Mouse (Mus musculus): Measurements from ENCODE around the gene Zfhx2. TPM values are rescaled to one million over a fixed set of nuclear protein-coding genes. Genes with fewer than 3 reads are reported as not detected.

Gene Zfhx2
- polyA plus RNA-seq, 1 experiment from 2014 or later, result 1.2 TPM

DNA sequence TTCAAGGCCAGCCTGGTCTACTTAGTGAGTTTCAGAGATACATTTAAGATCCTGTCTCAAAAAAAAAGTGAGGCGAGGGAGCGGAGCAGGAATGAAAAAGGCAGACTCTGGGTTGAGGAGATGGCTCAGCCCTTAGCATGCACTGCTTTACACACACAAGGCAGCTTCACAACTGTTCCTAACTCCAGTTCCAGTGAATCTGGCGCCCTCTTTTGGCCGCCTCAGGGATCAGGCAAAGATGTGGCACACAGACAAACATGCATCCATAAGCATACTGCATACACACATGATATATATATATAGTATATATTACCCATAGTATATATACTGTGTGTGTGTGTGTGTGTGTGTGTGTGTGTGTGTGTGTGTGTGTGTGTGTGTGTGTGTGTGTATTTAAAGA, 81.0 kb downstream of the Zfhx2 start:
- H3K9ac ChIP-seq, result no peak overlapping the region
- H3K4me1 ChIP-seq (replicated peaks), result peaks cover 7% of the 10 kb centered on the region
- 57% methylated on average over 4 of the region's 4 CpGs for WGBS (ENCODE audit: insufficient replicate concordance)
- H3K4me3 ChIP-seq (replicated peaks), result no peak overlapping the region
- H3K4me2 ChIP-seq, result no peak overlapping the region
- no peaks in the 10 kb centered on the region for H3K27me3 ChIP-seq
- no peak overlapping the region for H3K27ac ChIP-seq (replicated peaks)
- ATAC-seq (ENCODE audit: insufficient read depth), result no peak
- no peaks in the 10 kb centered on the region for H3K36me3 ChIP-seq (replicated peaks)
- no peaks in the 10 kb centered on the region for H3K9me3 ChIP-seq (replicated peaks)

Other genes with a start within 250 kb of the Zfhx2 start
- 1.6 and 2.6 TPM in 2 replicates for gene Homez, start 221.4 kb downstream of the Zfhx2 start, polyA plus RNA-seq (2015; fragmentation: Nextera tagmentation; extraction: Ambion mirVana)
- gene Ppp1r3e, start 214.8 kb downstream of the Zfhx2 start, polyA plus RNA-seq (2015; fragmentation: Nextera tagmentation; extraction: Ambion mirVana), result 0.33 and 0.63 TPM in 2 replicates
- 0.46 and 0.82 TPM in 2 replicates for gene Bcl2l2, start 208.9 kb downstream of the Zfhx2 start, polyA plus RNA-seq (2015; fragmentation: Nextera tagmentation; extraction: Ambion mirVana)
- gene Gm20521, start 208.9 kb downstream of the Zfhx2 start, polyA plus RNA-seq (2015; fragmentation: Nextera tagmentation; extraction: Ambion mirVana), result not detected in 2 replicates
- gene Pabpn1, start 199.8 kb downstream of the Zfhx2 start, polyA plus RNA-seq (2015; fragmentation: Nextera tagmentation; extraction: Ambion mirVana), result 38.6 and 46.2 TPM in 2 replicates
- gene Slc22a17, start 179.2 kb downstream of the Zfhx2 start, polyA plus RNA-seq (2015; fragmentation: Nextera tagmentation; extraction: Ambion mirVana), result 2.2 TPM in 2 replicates
- gene Efs, start 166.2 kb downstream of the Zfhx2 start, polyA plus RNA-seq (2015; fragmentation: Nextera tagmentation; extraction: Ambion mirVana), result 0.62 and 0.63 TPM in 2 replicates
- gene Il25, start 159.6 kb downstream of the Zfhx2 start, polyA plus RNA-seq (2015; fragmentation: Nextera tagmentation; extraction: Ambion mirVana), result not detected in 2 replicates
- 0.18 TPM in 1 of 2 replicates, not detected in the other for gene Cmtm5, start 156.1 kb downstream of the Zfhx2 start, polyA plus RNA-seq (2015; fragmentation: Nextera tagmentation; extraction: Ambion mirVana)
- 0.68 and 0.69 TPM in 2 replicates for gene Myh6, start 125.4 kb downstream of the Zfhx2 start, polyA plus RNA-seq (2015; fragmentation: Nextera tagmentation; extraction: Ambion mirVana)
- not detected in 2 replicates for gene Gm17428, start 115.4 kb downstream of the Zfhx2 start, polyA plus RNA-seq (2015; fragmentation: Nextera tagmentation; extraction: Ambion mirVana)
- gene Myh7, start 97.7 kb downstream of the Zfhx2 start, polyA plus RNA-seq (2015; fragmentation: Nextera tagmentation; extraction: Ambion mirVana), result 3.6 and 3.8 TPM in 2 replicates
- gene Ngdn, start 76.9 kb downstream of the Zfhx2 start, polyA plus RNA-seq (2015; fragmentation: Nextera tagmentation; extraction: Ambion mirVana), result 34.0 and 34.6 TPM in 2 replicates
- 4.4 and 6.2 TPM in 2 replicates for gene Thtpa, start 2.5 kb upstream of the Zfhx2 start, polyA plus RNA-seq (2015; fragmentation: Nextera tagmentation; extraction: Ambion mirVana)
- gene Ap1g2, start 14.3 kb upstream of the Zfhx2 start, polyA plus RNA-seq (2015; fragmentation: Nextera tagmentation; extraction: Ambion mirVana), result 16.3 and 17.4 TPM in 2 replicates
- 0.02 TPM in 1 of 2 replicates, not detected in the other for gene Jph4, start 24.6 kb upstream of the Zfhx2 start, polyA plus RNA-seq (2015; fragmentation: Nextera tagmentation; extraction: Ambion mirVana)
- not detected in 2 replicates for gene Dhrs2, start 129.7 kb upstream of the Zfhx2 start, polyA plus RNA-seq (2015; fragmentation: Nextera tagmentation; extraction: Ambion mirVana)

Measured in liver, embryonic 15.5 days (tissue).